Mouse (Mus musculus) MN1 (cell line): ENCODE results near the gene Rpp25.

Experiments
- DNase-seq: peaks from one replicate; pipeline ENCODE4 v3.0.0-alpha.2; 2016; ENCODE audit warnings: low spot score

The Rpp25 gene

GRCm38 (mm10) chr9:57521056-57521911 is 17.5 kb downstream of the Rpp25 start, which contains the start of gene Cox5a:
Cox5a (plus strand) TSS chr9:57521274.
- peak; percentile 95 for DNase-seq

DNA sequence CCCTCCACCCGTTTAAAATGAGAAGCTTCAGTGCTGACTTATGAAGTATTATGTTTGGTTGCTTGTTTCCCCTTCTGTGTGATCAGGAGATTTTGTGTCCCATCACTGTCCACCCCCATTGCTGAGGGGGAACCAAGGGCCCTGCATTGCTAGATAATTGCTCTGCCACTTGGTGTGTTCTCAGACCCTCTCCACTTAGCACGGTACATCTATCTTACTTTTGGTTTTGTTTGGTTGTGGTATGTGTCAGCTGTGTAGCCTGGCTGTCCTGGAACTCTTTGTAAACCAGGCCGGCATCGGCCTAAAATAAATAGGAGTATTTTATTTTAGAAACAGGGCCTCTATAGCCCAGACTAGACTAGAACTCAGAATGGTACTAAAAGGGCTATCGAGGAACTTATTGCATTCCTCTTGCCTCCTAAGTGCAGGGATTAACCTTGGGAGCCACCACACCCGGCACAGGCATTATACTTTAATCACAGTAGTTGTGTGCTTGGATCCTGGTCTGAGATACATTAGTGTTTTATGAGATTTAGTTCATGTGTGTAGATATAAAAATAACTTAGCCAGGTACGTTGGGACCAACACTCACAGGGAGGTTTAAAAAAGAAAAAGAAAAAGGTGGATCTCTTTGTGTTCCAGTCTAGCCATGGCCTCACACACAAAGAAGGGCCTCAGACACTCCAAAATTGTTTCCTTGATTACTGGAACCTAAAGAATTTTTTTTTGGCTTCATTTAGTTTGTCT is 18.5 kb downstream of the Rpp25 start:
- no peak for DNase-seq

DNA sequence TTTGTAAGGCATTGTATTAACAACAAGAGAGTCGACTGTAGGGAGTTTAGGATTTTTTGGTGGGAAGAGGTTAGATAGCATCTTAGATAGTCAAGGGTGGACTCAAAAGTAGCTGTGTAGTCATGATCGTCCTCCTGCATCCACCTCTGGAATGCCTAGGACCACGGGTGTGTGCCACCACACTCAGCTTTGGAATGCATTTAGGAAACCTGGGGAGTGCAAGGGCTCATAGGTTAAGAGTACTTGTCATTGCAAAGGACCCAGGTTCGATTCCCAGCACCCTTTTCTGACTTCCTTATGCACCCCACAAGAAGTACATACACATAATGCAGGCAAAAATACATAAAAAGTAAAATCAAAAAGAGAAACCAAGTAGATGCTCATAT is 19.0 kb downstream of the Rpp25 start:
- DNase-seq: no peak

- DNase-seq: peak; percentile 88
Observed at GRCm38 (mm10) chr9:57523754-57524153, 19.9 kb downstream of the Rpp25 start.

DNA sequence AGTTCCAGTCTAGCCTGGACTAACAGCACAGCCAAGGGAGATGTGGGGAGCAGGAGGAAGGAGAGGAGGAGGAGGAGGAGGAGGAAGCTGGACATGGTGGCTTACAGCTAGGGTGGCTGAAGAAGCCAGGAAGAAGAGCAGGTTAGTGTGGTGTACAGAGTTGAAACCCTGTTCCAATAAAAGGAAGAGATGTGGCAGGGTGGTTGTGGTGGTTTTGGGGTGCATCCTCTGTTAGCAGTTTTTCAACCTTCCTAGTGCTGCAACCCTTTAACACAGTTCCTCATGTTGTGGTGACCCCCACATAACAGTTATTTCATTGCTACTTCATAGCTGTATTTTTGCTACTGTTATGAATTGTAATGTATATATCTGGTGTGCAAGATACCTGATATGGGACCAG is 20.6 kb downstream of the Rpp25 start:
- no peak for DNase-seq

DNA sequence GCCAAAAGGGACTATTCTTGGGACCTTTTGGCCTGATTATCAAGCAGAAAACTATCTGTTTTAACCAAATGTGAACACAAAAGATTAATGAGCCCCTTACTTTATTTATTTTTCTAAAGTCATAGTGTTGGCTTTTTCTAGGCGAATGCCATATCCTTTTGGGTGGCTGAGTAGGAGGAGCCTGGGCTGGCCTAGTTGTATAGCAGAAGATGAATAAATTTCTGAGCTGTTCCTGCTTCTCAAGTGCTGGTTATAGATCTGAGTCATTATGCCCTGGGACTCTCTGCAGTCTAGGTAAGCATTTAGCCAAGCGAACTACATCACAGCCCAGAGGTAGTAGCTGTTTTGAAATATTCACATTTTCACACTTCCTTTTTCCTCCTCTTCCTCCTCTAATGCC is 21.7 kb downstream of the Rpp25 start:
- DNase-seq: no peak

GRCm38 (mm10) chr9:57526435-57526834 is 22.6 kb downstream of the Rpp25 start:
- DNase-seq: no peak

- DNase-seq: no peak
Observed at GRCm38 (mm10) chr9:57531946-57532345, 28.1 kb downstream of the Rpp25 start.

DNA sequence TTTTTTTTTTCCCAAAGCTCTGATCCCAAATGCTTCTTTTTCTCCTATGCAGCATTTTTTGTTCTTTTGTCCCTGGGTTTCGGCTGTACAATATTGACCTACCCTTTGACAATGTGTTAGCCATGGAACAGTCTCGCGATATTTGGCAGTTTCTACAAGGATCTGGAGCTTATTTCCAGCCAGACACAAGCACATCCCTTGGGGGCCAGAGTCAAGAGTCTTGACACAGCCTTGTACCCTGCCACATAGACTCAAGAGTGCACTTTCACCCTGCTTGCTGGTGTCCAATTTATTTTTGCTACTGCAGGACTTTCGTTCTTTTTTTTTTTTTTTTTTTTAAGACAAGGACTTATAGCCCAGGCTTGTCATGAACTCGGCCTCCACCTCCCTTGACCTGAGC is 32.5 kb downstream of the Rpp25 start:
- no peak for DNase-seq

GRCm38 (mm10) chr9:57537044-57537727 is 33.4 kb downstream of the Rpp25 start, which contains the start of gene Fam219b:
Fam219b (plus strand) TSS chr9:57537528.
- DNase-seq: peak; percentile 90

GRCm38 (mm10) chr9:57537728-57538181 is 33.9 kb downstream of the Rpp25 start:
- no peak for DNase-seq

DNA sequence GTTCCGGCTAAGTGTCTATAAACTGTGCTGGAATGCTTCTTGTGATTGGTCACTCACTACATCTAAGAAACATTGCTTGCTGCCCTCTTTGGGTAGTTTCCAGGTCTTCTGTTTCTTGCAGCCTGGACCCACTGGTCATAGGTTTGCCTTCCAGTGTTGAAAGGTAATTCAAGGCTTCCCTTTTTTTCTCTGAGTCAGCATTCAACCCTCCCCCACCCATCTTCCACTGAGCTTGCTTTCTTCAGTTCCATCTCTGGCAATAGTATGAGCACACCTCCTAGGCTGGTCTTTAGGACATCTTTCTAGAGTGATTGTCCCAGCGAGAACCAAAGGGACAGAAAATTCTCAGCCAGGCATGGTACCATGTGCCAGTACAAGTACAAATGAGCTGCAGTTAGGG is 35.7 kb downstream of the Rpp25 start:
- no peak for DNase-seq

DNA sequence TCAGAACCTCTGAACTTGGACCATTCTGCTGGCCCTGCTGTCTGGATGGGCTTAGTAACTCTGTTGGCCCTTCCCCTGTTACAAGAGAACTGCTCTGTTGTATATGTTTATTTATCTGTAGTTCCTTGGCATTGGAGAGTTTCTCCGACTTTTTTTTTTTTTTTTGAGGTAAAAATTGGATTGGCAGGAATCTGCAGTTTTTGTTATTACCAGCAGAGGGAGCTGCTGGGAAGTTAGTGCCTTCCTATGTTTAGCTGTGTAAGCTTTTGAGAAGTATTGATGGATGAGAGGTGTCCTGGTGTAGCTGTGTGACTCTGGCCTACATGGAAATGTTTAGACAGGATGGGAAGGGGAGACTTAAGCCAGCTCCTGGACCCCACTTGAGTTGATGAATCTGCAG is 37.5 kb downstream of the Rpp25 start:
- DNase-seq: peak; percentile 78

- no peak for DNase-seq
Observed at GRCm38 (mm10) chr9:57543951-57544350, 40.1 kb downstream of the Rpp25 start.

GRCm38 (mm10) chr9:57547287-57547686 is 43.5 kb downstream of the Rpp25 start:
- DNase-seq: no peak

GRCm38 (mm10) chr9:57547869-57548268 is 44.0 kb downstream of the Rpp25 start:
- DNase-seq: no peak

DNA sequence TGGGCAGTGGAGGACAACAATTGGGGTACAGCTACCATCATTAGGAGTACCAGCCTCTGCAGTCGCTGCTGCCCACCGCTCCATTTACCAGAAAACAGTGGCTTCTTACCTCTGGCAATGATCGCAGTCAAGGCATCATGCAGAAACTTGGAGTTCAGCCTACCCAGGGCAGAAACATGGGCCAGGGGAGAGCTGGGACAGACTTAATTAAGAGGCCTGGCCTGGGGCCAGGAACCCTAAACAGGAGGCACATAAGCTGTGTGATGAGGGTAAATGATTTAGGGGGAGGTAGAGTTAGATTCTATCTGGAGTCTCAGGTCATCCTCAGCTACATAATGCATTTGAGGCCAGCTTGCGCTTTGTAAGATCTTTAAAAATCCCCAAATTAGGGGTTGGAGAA is 45.4 kb downstream of the Rpp25 start:
- peak; percentile 67 for DNase-seq

- no peak for DNase-seq
Observed at GRCm38 (mm10) chr9:57550126-57550862, 46.5 kb downstream of the Rpp25 start.

DNA sequence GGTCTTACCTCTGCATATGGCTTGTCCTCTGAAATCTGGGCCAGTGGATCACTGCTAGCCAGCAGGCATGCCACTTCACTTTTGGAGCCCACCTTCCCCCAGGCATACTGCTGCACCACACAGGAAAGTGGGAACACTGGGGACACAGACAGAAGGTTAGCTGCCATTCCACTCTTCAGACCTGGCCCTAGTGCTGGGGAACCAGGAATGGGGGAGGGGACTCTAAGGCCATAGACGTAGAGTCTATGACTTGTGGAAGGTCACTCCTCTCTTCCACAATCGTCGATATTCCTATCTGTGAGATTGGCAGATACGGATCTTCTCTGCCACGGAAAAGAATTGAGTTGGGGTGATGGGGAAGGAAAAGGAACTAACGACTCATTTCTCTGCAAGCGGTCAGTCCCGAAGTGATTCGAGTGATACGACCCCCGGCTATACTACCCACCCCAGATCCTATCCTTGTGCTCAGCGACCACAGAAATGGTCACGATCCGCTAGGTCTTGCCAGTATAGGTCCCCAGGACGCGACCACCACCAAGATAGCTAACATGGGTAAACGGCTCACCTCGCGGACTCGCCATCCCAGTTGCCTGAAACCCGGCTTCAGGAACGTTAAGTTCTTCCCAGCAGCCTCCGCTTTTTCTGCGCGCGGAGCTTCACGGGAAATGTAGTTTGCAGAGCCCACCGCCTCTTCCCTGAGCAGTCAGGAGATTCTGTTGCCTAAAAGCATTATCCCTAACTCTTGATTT is 48.5 kb downstream of the Rpp25 start, which contains the start of gene Mpi:
Gene Mpi (minus strand): TSS at position 625 of the 749 bp plus-strand sequence.
- DNase-seq: peak; percentile 78

DNA sequence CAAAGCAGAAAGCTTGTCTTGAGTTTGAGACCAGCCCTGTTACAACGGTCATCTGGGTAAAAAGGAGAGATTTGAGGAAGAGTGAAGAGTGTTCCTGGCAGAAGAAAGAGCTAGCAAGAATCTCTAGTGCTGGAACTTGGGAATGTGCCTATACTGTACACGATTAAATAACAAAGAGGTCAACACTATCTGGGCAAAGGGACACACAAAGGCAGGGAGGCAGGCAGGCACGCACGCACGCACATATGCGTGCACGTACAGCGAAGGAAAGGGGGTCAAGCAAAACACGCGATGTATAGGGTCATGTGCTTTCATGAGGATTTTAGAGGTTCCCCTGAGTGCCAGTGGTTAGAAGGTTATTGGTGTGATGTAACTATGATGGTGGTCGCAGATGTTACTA is 49.3 kb downstream of the Rpp25 start:
- DNase-seq: no peak

DNA sequence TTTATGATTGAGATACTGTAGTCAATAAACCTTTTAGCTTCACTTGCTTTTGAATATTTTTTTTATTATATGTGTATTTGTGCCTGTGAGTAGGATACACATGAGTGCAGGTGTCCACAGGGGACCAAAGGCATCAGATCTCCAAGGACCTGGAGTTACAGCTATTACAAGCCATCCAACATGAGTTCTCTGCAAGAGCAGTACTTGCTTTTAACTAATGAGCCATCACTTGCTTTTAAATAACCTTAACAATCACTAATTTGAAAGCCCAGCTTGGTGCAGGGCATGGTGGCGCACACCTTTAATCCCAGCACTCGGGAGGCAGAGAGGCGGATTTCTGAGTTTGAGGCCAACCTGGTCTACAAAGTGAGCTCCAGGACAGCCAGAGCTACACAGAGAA is 50.9 kb downstream of the Rpp25 start:
- no peak for DNase-seq
